Mouse (Mus musculus) C2C12 (cell line): ENCODE measurements at regions not wholly inside any gene's neighbourhood (a gene's known extent, or its start where the extent isn't known, plus 50 kb on each side); places are given as distances from the start of the nearest gene placed in this dataset. TPM values are rescaled to one million over a fixed set of nuclear protein-coding genes. Genes with fewer than 3 reads are reported as not detected.

Experiments
- H3K27me3 ChIP-seq: one replicate; pipeline ENCODE4 v1.6.1; 2011; ENCODE audit not compliant: control insufficient read depth, insufficient read depth, insufficient read length
- H3K36me3 ChIP-seq: one replicate; pipeline ENCODE4 v1.6.1; 2011; ENCODE audit not compliant: control insufficient read depth, insufficient read depth
- H3K4me3 ChIP-seq: one replicate; pipeline ENCODE4 v1.5.1; 2011; ENCODE audit warnings: mild to moderate bottlenecking, control low read depth; ENCODE audit not compliant: poor library complexity, insufficient read depth, severe bottlenecking
- H3K79me2 ChIP-seq: one replicate; pipeline ENCODE4 v1.6.1; 2011; ENCODE audit not compliant: control insufficient read depth, insufficient read depth
- H3K79me3 ChIP-seq: one replicate; pipeline ENCODE4 v1.6.1; 2011; ENCODE audit warnings: low read depth, control low read depth
- H3ac ChIP-seq: one replicate; pipeline ENCODE3; 2011; ENCODE audit warnings: low read depth; ENCODE audit not compliant: control insufficient read depth, insufficient read length
- CEBPB ChIP-seq: IDR thresholded peaks from one replicate; pipeline ENCODE4 v1.6.1; 2011; ENCODE audit warnings: low read depth, mild to moderate bottlenecking, control low read depth, moderate library complexity
- CTCF ChIP-seq: IDR thresholded peaks from one replicate; pipeline ENCODE4 v1.5.1; 2011; ENCODE audit not compliant: control insufficient read depth, insufficient read depth, insufficient read length
- FOSL1 ChIP-seq: IDR thresholded peaks from one replicate; pipeline ENCODE4 v1.8.0; 2011; ENCODE audit warnings: mild to moderate bottlenecking, low read length; ENCODE audit not compliant: poor library complexity, insufficient read depth, severe bottlenecking
- MAX ChIP-seq: IDR thresholded peaks from one replicate; pipeline ENCODE4 v1.6.1; 2011; ENCODE audit warnings: mild to moderate bottlenecking, control low read depth
- MYOD1 ChIP-seq: IDR thresholded peaks from one replicate; pipeline ENCODE4 v1.6.1; 2011; ENCODE audit warnings: low read depth; ENCODE audit not compliant: control insufficient read depth, insufficient read length
- MYOG ChIP-seq: IDR thresholded peaks from one replicate; pipeline ENCODE4 v1.6.1; 2011; ENCODE audit not compliant: control insufficient read depth, insufficient read length; ENCODE audit errors: extremely low read depth
- USF1 ChIP-seq: IDR thresholded peaks from one replicate; pipeline ENCODE4 v1.6.1; 2011; ENCODE audit warnings: low read depth, mild to moderate bottlenecking, control low read depth, moderate library complexity
- microRNA-seq: library from miRNA; unstranded; fragments of <30 nt; microRNA quantifications from one replicate; pipeline ENCODE4, GENCODE M21; 2019; ENCODE audit warnings: borderline microRNAs expressed

DNA sequence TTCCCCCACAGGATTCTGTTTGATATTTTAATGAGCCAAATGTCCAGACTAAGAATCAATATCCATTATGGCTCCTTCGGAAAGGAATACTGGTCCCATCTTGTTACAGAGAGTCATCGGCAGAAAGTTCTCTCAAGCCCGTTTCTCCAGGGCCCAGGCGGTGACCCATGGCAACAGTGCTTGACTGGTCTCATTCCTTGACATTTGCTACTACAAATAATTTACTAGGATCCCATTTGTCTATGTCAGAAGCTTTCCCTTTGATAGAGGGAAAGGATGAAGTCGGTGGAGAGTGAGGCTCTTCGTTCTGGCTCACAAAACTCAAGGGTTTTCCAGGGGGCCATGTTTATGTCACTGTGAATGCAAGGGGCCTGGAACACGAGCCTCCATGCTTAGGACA lies 52.0 kb upstream of the Gadl1 start:
- Histone ChIP-seq H3K79me2 (no peaks in the 10 kb centered on the region), H3K27me3 (no peaks in the 10 kb centered on the region), H3ac (no peak overlapping the region), H3K4me3 (no peak overlapping the region), H3K79me3 (no peaks in the 10 kb centered on the region), H3K36me3 (no peaks in the 10 kb centered on the region)
- TF ChIP-seq CTCF = no peak
- TF ChIP-seq MYOG = no peak
- no peak for TF ChIP-seq CEBPB
- no peak for TF ChIP-seq MYOD1
- no peak for TF ChIP-seq FOSL1
- TF ChIP-seq MAX = no peak
- no peak for TF ChIP-seq USF1

- H3K36me3 ChIP-seq = no peaks in the 10 kb centered on the region
- H3K79me3 ChIP-seq = no peaks in the 10 kb centered on the region
- no peak overlapping the region for H3ac ChIP-seq
- H3K4me3 ChIP-seq = no peak overlapping the region
- no peaks in the 10 kb centered on the region for H3K79me2 ChIP-seq
- no peak for TF ChIP-seq MAX
- TF ChIP-seq MYOG = no peak
- TF ChIP-seq CEBPB = no peak
- no peak for TF ChIP-seq USF1
- TF ChIP-seq FOSL1 = no peak
- no peak for TF ChIP-seq CTCF
- no peak for TF ChIP-seq MYOD1
- no peaks in the 10 kb centered on the region for H3K27me3 ChIP-seq
These were observed 50.4 kb upstream of the Gadl1 start for GRCm38 (mm10) chr9:115858848-115859247.

Small RNAs in the stretch of these regions (microRNA-seq; reads per million reads assigned to microRNA genes)
- gene Gm22243 (not detected), gene Gm25510 (not detected), gene Gm26303 (not detected), gene Mir467h (not detected)
